Mouse (Mus musculus) bone marrow macrophage, adult 2 months (primary cell): Measurements from ENCODE around the gene Tnfrsf8.

Experiments
- CTCF ChIP-seq: IDR thresholded peaks from 2 replicates; pipeline ENCODE4 v1.5.1; 2012; ENCODE audit warnings: low read depth, mild to moderate bottlenecking, low read length, moderate library complexity
- POLR2A ChIP-seq: IDR thresholded peaks from 2 replicates; pipeline ENCODE4 v1.6.1; 2012; ENCODE audit warnings: mild to moderate bottlenecking, low read depth, low read length, borderline replicate concordance

GRCm38 (mm10) chr4:145353855-145354254, 38.9 kb upstream of the Tnfrsf8 start:
- TF ChIP-seq CTCF (no peak), POLR2A (no peak)
